Mouse (Mus musculus): ENCODE results near the gene Fndc5. TPM values are rescaled to one million over a fixed set of nuclear protein-coding genes. Genes with fewer than 3 reads are reported as not detected.

Fndc5 gene
- polyA plus RNA-seq, 1 experiment from 2014 or later = 1.4 TPM

DNA sequence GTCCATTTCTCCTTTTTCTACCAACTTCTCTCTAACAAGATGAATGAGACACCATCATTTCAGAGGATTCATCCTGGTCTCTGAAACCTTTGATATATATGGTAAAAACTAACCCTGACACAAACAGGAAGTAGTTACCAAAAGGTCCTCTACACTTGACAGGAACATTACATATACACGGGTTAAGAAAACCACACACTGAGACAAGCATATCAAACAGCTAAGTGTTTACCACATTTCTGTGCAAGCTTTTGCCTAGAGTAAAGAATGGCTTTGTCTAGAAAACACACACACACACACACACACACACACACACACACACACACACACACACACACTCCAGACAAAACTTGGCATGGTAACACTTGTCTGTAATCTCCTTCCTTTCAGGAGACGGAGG lies 9.6 kb downstream of the Fndc5 start:
- H3K36me3 ChIP-seq (ENCODE audit: control insufficient read depth, insufficient read depth, low read length) = peaks cover 12% of the 10 kb centered on the region
- ATAC-seq (ENCODE audit: insufficient number of reproducible peaks, insufficient read depth, low FRiP score, low read depth) = no peak
- H3K27me3 ChIP-seq (ENCODE audit: control insufficient read depth, insufficient read depth, low read length) = no peaks in the 10 kb centered on the region
- H3K4me1 ChIP-seq (ENCODE audit: control insufficient read depth, insufficient read depth, low read length) = 0 out of 2 replicates have a peak, but pooled peaks cover 12% of the 10 kb centered on the region
- no peak overlapping the region for H3K4me3 ChIP-seq (ENCODE audit: low read depth, low read length)
- WGBS = 29% methylated on average over 2 of the region's 2 CpGs
- H3K27ac ChIP-seq (ENCODE audit: low read length) = no peak overlapping the region
- no peak overlapping the region for H3K4me2 ChIP-seq (replicated peaks; ENCODE audit: low read depth, low read length)
- H3K9ac ChIP-seq (replicated peaks; ENCODE audit: low read depth, low read length) = no peak overlapping the region
- no peaks in the 10 kb centered on the region for H3K9me3 ChIP-seq (ENCODE audit: control insufficient read depth, low read depth, low read length)

DNA sequence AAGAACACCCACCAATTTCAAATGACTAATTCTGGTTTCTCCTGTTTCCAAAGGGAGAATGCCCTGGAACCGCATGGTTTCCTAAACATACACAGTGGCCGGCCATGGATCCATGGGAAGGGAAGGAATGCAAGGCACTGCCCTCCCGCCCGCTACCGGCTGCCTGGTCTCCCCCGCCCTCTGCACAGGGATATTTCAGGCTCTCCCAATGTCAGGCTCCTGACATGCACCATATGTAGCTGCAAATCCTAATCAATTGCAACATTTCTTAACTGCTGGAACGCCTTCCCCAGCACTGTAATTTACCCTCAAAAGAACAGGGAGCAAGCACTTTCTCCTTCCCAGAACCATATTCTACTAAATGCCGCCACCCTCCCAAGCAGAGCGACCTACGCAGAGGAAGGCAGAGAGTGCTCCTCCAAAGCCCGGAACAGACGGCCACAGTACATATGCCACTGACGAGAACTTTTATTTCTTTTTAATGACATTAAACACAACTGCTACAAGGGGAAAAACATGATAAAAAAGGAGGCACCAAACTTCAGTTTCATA lies 10.8 kb downstream of the Fndc5 start:
- H3K27ac ChIP-seq (ENCODE audit: low read length) = no peak overlapping the region; the same call in 1 of the 2 replicates
- no peak overlapping the region for H3K4me3 ChIP-seq (ENCODE audit: low read depth, low read length)
- H3K9me3 ChIP-seq (ENCODE audit: control insufficient read depth, low read depth, low read length) = no peaks in the 10 kb centered on the region
- 66% methylated on average over 13 of the region's 13 CpGs for WGBS
- 0 out of 2 replicates have a peak, but pooled peaks cover 12% of the 10 kb centered on the region for H3K4me1 ChIP-seq (ENCODE audit: control insufficient read depth, insufficient read depth, low read length)
- H3K36me3 ChIP-seq (ENCODE audit: control insufficient read depth, insufficient read depth, low read length) = peaks cover 20% of the 10 kb centered on the region
- ATAC-seq (ENCODE audit: insufficient number of reproducible peaks, insufficient read depth, low FRiP score, low read depth) = no peak
- no peak overlapping the region for H3K4me2 ChIP-seq (replicated peaks; ENCODE audit: low read depth, low read length)
- H3K27me3 ChIP-seq (ENCODE audit: control insufficient read depth, insufficient read depth, low read length) = no peaks in the 10 kb centered on the region
- H3K9ac ChIP-seq (replicated peaks; ENCODE audit: low read depth, low read length) = no peak overlapping the region

DNA sequence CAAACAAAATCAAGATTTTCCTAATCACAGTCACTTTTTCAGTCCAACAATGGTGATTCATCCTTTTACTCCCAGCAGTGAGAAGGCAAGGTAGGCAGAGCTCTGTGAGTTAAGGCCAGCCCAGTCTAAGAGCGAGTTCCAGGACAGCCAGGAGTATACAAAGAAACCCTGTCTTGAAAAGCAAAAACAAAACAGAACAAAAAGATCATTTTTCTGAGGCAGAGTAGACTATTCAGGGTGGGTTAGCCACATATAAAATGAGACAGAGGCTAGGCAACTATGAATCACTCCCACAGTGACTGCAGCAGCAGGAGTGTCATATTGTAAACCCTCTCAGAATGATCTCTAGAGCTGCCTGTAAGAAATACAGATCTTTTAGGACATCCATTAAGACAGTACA lies 12.5 kb downstream of the Fndc5 start:
- H3K9ac ChIP-seq (replicated peaks; ENCODE audit: low read depth, low read length) = no peak overlapping the region
- WGBS = 74% methylated on average over 1 of the region's 1 CpGs
- H3K9me3 ChIP-seq (ENCODE audit: control insufficient read depth, low read depth, low read length) = no peaks in the 10 kb centered on the region
- H3K27me3 ChIP-seq (ENCODE audit: control insufficient read depth, insufficient read depth, low read length) = no peaks in the 10 kb centered on the region
- no peak for ATAC-seq (ENCODE audit: insufficient number of reproducible peaks, insufficient read depth, low FRiP score, low read depth)
- no peak overlapping the region for H3K27ac ChIP-seq (ENCODE audit: low read length)
- H3K4me2 ChIP-seq (replicated peaks; ENCODE audit: low read depth, low read length) = no peak overlapping the region
- peaks cover 23% of the 10 kb centered on the region for H3K36me3 ChIP-seq (ENCODE audit: control insufficient read depth, insufficient read depth, low read length)
- H3K4me3 ChIP-seq (ENCODE audit: low read depth, low read length) = no peak overlapping the region
- H3K4me1 ChIP-seq (ENCODE audit: control insufficient read depth, insufficient read depth, low read length) = 0 out of 2 replicates have a peak, but pooled peaks cover 8% of the 10 kb centered on the region

GRCm38 (mm10) chr4:129151276-129151811 lies 14.5 kb downstream of the Fndc5 start:
- Histone ChIP-seq H3K4me1 (ENCODE audit: control insufficient read depth, insufficient read depth, low read length) (no peaks in the 10 kb centered on the region), H3K4me2 (replicated peaks; ENCODE audit: low read depth, low read length) (no peak overlapping the region), H3K9me3 (ENCODE audit: control insufficient read depth, low read depth, low read length) (no peaks in the 10 kb centered on the region), H3K27me3 (ENCODE audit: control insufficient read depth, insufficient read depth, low read length) (no peaks in the 10 kb centered on the region), H3K9ac (replicated peaks; ENCODE audit: low read depth, low read length) (no peak overlapping the region), H3K27ac (ENCODE audit: low read length) (no peak overlapping the region), H3K4me3 (ENCODE audit: low read depth, low read length) (no peak overlapping the region), H3K36me3 (ENCODE audit: control insufficient read depth, insufficient read depth, low read length) (peaks cover 35% of the 10 kb centered on the region)
- 55% methylated on average over 4 of the region's 4 CpGs for WGBS
- ATAC-seq (ENCODE audit: insufficient number of reproducible peaks, insufficient read depth, low FRiP score, low read depth) = no peak

- Histone ChIP-seq H3K4me1 (ENCODE audit: control insufficient read depth, insufficient read depth, low read length) (no peaks in the 10 kb centered on the region; the same call in 1 of the 2 replicates), H3K27ac (ENCODE audit: low read length) (no peak overlapping the region), H3K4me2 (replicated peaks; ENCODE audit: low read depth, low read length) (no peak overlapping the region), H3K36me3 (ENCODE audit: control insufficient read depth, insufficient read depth, low read length) (peaks cover 31% of the 10 kb centered on the region), H3K9me3 (ENCODE audit: control insufficient read depth, low read depth, low read length) (no peaks in the 10 kb centered on the region), H3K4me3 (ENCODE audit: low read depth, low read length) (no peak overlapping the region), H3K27me3 (ENCODE audit: control insufficient read depth, insufficient read depth, low read length) (no peaks in the 10 kb centered on the region), H3K9ac (replicated peaks; ENCODE audit: low read depth, low read length) (no peak overlapping the region)
- 59% methylated on average over 5 of the region's 5 CpGs for WGBS
- ATAC-seq (ENCODE audit: insufficient number of reproducible peaks, insufficient read depth, low FRiP score, low read depth) = no peak
These were observed 20.7 kb downstream of the Fndc5 start for GRCm38 (mm10) chr4:129157541-129157940.

GRCm38 (mm10) chr4:129158549-129158948 lies 21.8 kb downstream of the Fndc5 start:
- Histone ChIP-seq H3K4me3 (ENCODE audit: low read depth, low read length) (no peak overlapping the region), H3K27me3 (ENCODE audit: control insufficient read depth, insufficient read depth, low read length) (no peaks in the 10 kb centered on the region), H3K4me1 (ENCODE audit: control insufficient read depth, insufficient read depth, low read length) (no peaks in the 10 kb centered on the region; the same call in 1 of the 2 replicates), H3K27ac (ENCODE audit: low read length) (no peak overlapping the region), H3K4me2 (replicated peaks; ENCODE audit: low read depth, low read length) (no peak overlapping the region), H3K9me3 (ENCODE audit: control insufficient read depth, low read depth, low read length) (no peaks in the 10 kb centered on the region), H3K9ac (replicated peaks; ENCODE audit: low read depth, low read length) (no peak overlapping the region), H3K36me3 (ENCODE audit: control insufficient read depth, insufficient read depth, low read length) (peaks cover 28% of the 10 kb centered on the region)
- ATAC-seq (ENCODE audit: insufficient number of reproducible peaks, insufficient read depth, low FRiP score, low read depth) = no peak
- 49% methylated on average over 3 of the region's 3 CpGs for WGBS

DNA sequence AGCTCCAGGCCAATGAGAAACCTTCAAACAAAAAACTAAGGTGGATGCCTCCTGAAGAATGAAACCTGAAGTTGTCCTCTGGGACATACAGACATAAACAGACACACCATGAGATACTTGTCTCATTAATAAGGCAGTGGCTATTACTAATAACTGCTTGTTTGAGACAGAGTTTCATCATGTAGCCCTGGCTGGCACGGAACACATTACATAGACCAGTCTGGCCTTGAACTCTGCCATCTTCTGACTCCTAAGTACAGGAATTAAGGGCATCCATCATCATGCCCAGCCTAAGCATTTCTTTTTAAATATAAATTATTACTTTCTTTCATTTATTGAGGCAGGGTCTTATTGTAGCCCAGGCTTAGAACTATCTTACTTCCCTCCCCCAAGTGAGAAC lies 24.3 kb downstream of the Fndc5 start:
- ATAC-seq (ENCODE audit: insufficient number of reproducible peaks, insufficient read depth, low FRiP score, low read depth) = no peak
- H3K4me1 ChIP-seq (ENCODE audit: control insufficient read depth, insufficient read depth, low read length) = no peaks in the 10 kb centered on the region; the same call in 1 of the 2 replicates
- H3K9ac ChIP-seq (replicated peaks; ENCODE audit: low read depth, low read length) = no peak overlapping the region
- no peak overlapping the region for H3K4me2 ChIP-seq (replicated peaks; ENCODE audit: low read depth, low read length)
- H3K27me3 ChIP-seq (ENCODE audit: control insufficient read depth, insufficient read depth, low read length) = no peaks in the 10 kb centered on the region
- H3K9me3 ChIP-seq (ENCODE audit: control insufficient read depth, low read depth, low read length) = no peaks in the 10 kb centered on the region
- 93% methylated on average over 1 of the region's 1 CpGs for WGBS
- no peak overlapping the region for H3K27ac ChIP-seq (ENCODE audit: low read length)
- no peak overlapping the region for H3K4me3 ChIP-seq (ENCODE audit: low read depth, low read length)
- peaks cover 25% of the 10 kb centered on the region for H3K36me3 ChIP-seq (ENCODE audit: control insufficient read depth, insufficient read depth, low read length)

- H3K9ac ChIP-seq (replicated peaks; ENCODE audit: low read depth, low read length) = no peak overlapping the region
- WGBS = 85% methylated on average over 4 of the region's 4 CpGs
- H3K4me3 ChIP-seq (ENCODE audit: low read depth, low read length) = no peak overlapping the region
- H3K9me3 ChIP-seq (ENCODE audit: control insufficient read depth, low read depth, low read length) = no peaks in the 10 kb centered on the region
- no peak overlapping the region for H3K27ac ChIP-seq (ENCODE audit: low read length)
- no peaks in the 10 kb centered on the region; the same call in 1 of the 2 replicates for H3K4me1 ChIP-seq (ENCODE audit: control insufficient read depth, insufficient read depth, low read length)
- H3K27me3 ChIP-seq (ENCODE audit: control insufficient read depth, insufficient read depth, low read length) = no peaks in the 10 kb centered on the region
- H3K36me3 ChIP-seq (ENCODE audit: control insufficient read depth, insufficient read depth, low read length) = peaks cover 27% of the 10 kb centered on the region
- no peak for ATAC-seq (ENCODE audit: insufficient number of reproducible peaks, insufficient read depth, low FRiP score, low read depth)
- no peak overlapping the region for H3K4me2 ChIP-seq (replicated peaks; ENCODE audit: low read depth, low read length)
These were observed 24.9 kb downstream of the Fndc5 start for GRCm38 (mm10) chr4:129161581-129162255.

Data from stomach, embryonic 14.5 days (tissue).